Mouse (Mus musculus) C2C12 (cell line): Measurements from ENCODE around the gene Rab7.

Source experiments
- CTCF ChIP-seq: IDR thresholded peaks from one replicate; pipeline ENCODE4 v1.5.1; 2011; ENCODE audit not compliant: control insufficient read depth, insufficient read depth, insufficient read length
- FOSL1 ChIP-seq: IDR thresholded peaks from one replicate; pipeline ENCODE4 v1.8.0; 2011; ENCODE audit warnings: mild to moderate bottlenecking, low read length; ENCODE audit not compliant: poor library complexity, insufficient read depth, severe bottlenecking
- MAX ChIP-seq: IDR thresholded peaks from one replicate; pipeline ENCODE4 v1.6.1; 2011; ENCODE audit warnings: mild to moderate bottlenecking, control low read depth
- MYOD1 ChIP-seq: IDR thresholded peaks from one replicate; pipeline ENCODE4 v1.6.1; 2011; ENCODE audit warnings: low read depth; ENCODE audit not compliant: control insufficient read depth, insufficient read length
- MYOG ChIP-seq: IDR thresholded peaks from one replicate; pipeline ENCODE4 v1.6.1; 2011; ENCODE audit not compliant: control insufficient read depth, insufficient read length; ENCODE audit errors: extremely low read depth
- USF1 ChIP-seq: IDR thresholded peaks from one replicate; pipeline ENCODE4 v1.6.1; 2011; ENCODE audit warnings: low read depth, mild to moderate bottlenecking, control low read depth, moderate library complexity

DNA sequence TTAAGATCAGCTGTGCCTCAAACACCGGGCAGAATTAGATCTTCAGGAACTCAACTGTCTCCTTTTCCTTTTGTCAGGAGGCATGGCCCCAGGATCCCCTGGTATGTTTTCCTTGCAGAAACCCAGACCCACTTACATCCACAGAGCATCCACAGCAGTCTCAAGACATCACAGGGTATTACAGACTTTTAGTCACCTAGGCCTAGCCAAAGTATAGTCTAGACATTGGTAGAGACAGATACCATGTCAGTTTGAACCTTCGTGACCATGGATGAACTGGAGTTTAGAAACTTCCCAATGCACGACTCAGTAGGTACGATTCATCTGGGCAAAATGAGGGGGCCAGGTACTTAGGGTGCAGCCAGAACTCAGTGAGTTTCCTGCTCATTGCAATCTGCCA is 46.7 kb downstream of the Rab7 start:
- no peak for TF ChIP-seq CTCF
- TF ChIP-seq MYOD1 = no peak
- TF ChIP-seq MAX = no peak
- TF ChIP-seq USF1 = no peak
- no peak for TF ChIP-seq FOSL1
- no peak for TF ChIP-seq MYOG
